Mouse (Mus musculus) CH12.LX (cell line): Measurements from ENCODE around the gene Timm44. TPM values are rescaled to one million over a fixed set of nuclear protein-coding genes. Genes with fewer than 3 reads are reported as not detected.

Experiments
- DNase-seq: peaks from one replicate; pipeline ENCODE4 v3.0.0-alpha.2; 2013; ENCODE audit errors: extremely low read depth
- H3K27ac ChIP-seq: 2 replicates; pipeline ENCODE4 v1.5.1; 2012; ENCODE audit warnings: low read depth, mild to moderate bottlenecking, control low read depth, moderate library complexity; ENCODE audit not compliant: insufficient read depth
- H3K27me3 ChIP-seq: replicated peaks from 2 replicates; pipeline ENCODE3; 2012; ENCODE audit warnings: inconsistent platforms
- H3K36me3 ChIP-seq, 2 experiments: replicated peaks in 1 of 2; 2 replicates each; pipeline versions ENCODE3 to v1.6.1; 2012; ENCODE audit warnings: inconsistent platforms in 1 of 2, low read length in 1 of 2, mild to moderate bottlenecking in 1 of 2, mixed read lengths in 1 of 2, moderate library complexity in 1 of 2; ENCODE audit not compliant: control insufficient read depth in 1 of 2, insufficient read depth in 1 of 2
- H3K4me1 ChIP-seq, 2 experiments: 2 replicates each; pipeline ENCODE4 v1.6.1; 2012; ENCODE audit warnings: inconsistent platforms in 1 of 2, moderate library complexity in 1 of 2; ENCODE audit not compliant: insufficient read depth in 2 of 2, control insufficient read depth in 1 of 2
- H3K4me2 ChIP-seq: 2 replicates; pipeline ENCODE4 v1.6.1; 2012; ENCODE audit warnings: low read depth, mild to moderate bottlenecking, control low read depth; ENCODE audit not compliant: poor library complexity, insufficient read depth, severe bottlenecking
- H3K4me3 ChIP-seq, 3 experiments: fragments of 150-350 bp in 1 of 3; sonication (generic) in 1 of 3; replicated peaks in 1 of 3; 2 replicates each; pipeline versions ENCODE3 to v1.5.1; 2011 to 2012; ENCODE audit warnings: low read depth in 2 of 3, low read length in 2 of 3, mild to moderate bottlenecking in 2 of 3, moderate library complexity in 2 of 3, control low read depth in 1 of 3, improper control_type of control experiment in 1 of 3, inconsistent platforms in 1 of 3, mixed read lengths in 1 of 3; ENCODE audit not compliant: poor library complexity in 1 of 3
- H3K79me2 ChIP-seq: replicated peaks from 2 replicates; pipeline ENCODE4 v1.6.1; 2012; ENCODE audit warnings: mild to moderate bottlenecking, moderate library complexity; ENCODE audit not compliant: control insufficient read depth, poor library complexity, insufficient read depth, severe bottlenecking; ENCODE audit errors: extremely low read depth
- H3K9ac ChIP-seq: 2 replicates; pipeline ENCODE4 v1.6.1; 2012; ENCODE audit warnings: low read depth, mild to moderate bottlenecking, control low read depth, moderate library complexity; ENCODE audit not compliant: insufficient read depth
- H3K9me3 ChIP-seq: replicated peaks from 2 replicates; pipeline ENCODE3; 2012; ENCODE audit warnings: low read length, inconsistent platforms, mixed read lengths
- BHLHE40 ChIP-seq: IDR thresholded peaks from 2 replicates; pipeline ENCODE4 v1.6.1; 2011; ENCODE audit warnings: mild to moderate bottlenecking, low read depth, low read length, improper control_type of control experiment
- CHD1 ChIP-seq: IDR thresholded peaks from 2 replicates; pipeline ENCODE4 v1.6.1; 2012; ENCODE audit warnings: low read depth, low read length, improper control_type of control experiment, inconsistent platforms
- ELF1 ChIP-seq: IDR thresholded peaks from 2 replicates; pipeline ENCODE4 v1.6.1; 2014; ENCODE audit warnings: low read depth, mild to moderate bottlenecking, inconsistent platforms, low read length, improper control_type of control experiment
- HCFC1 ChIP-seq: IDR thresholded peaks from 2 replicates; pipeline ENCODE4 v1.6.1; 2012; ENCODE audit warnings: low read depth, mild to moderate bottlenecking, inconsistent platforms, low read length, improper control_type of control experiment
- MAZ ChIP-seq: IDR thresholded peaks from 2 replicates; pipeline ENCODE4 v1.6.1; 2012; ENCODE audit warnings: low read depth, mild to moderate bottlenecking, inconsistent platforms, low read length, improper control_type of control experiment, moderate library complexity
- MEF2A ChIP-seq: IDR thresholded peaks from 2 replicates; pipeline ENCODE4 v1.6.1; 2014; ENCODE audit warnings: low read depth, mild to moderate bottlenecking, inconsistent platforms, low read length, improper control_type of control experiment, borderline replicate concordance
- MXI1 ChIP-seq: IDR thresholded peaks from 2 replicates; pipeline ENCODE4 v1.6.1; 2011; ENCODE audit warnings: mild to moderate bottlenecking, low read depth, low read length, improper control_type of control experiment
- MYC ChIP-seq: IDR thresholded peaks from 2 replicates; pipeline ENCODE4 v1.6.1; 2011; ENCODE audit warnings: low read depth, mild to moderate bottlenecking, improper control_type of control experiment, low read length
- NRF1 ChIP-seq: IDR thresholded peaks from 2 replicates; pipeline ENCODE4 v1.6.1; 2014; ENCODE audit warnings: low read depth, mild to moderate bottlenecking, inconsistent platforms, low read length, improper control_type of control experiment, moderate library complexity
- PAX5 ChIP-seq: IDR thresholded peaks from 2 replicates; pipeline ENCODE4 v1.6.1; 2012; ENCODE audit warnings: low read length, inconsistent platforms, mixed read lengths
- POLR2AphosphoS2 ChIP-seq: IDR thresholded peaks from 2 replicates; pipeline ENCODE4 v1.6.1; 2011; ENCODE audit warnings: low read depth, low read length, improper control_type of control experiment
- TBP ChIP-seq: conservative IDR thresholded peaks from 2 replicates; pipeline ENCODE4 v1.6.1; 2011; ENCODE audit warnings: low read depth, low read length, improper control_type of control experiment
- USF1 ChIP-seq: IDR thresholded peaks from 2 replicates; pipeline ENCODE4 v1.6.1; 2014; ENCODE audit warnings: low read depth, mild to moderate bottlenecking, inconsistent platforms, low read length, improper control_type of control experiment
- dilution Hi-C: fragments of 300-500 bp; cut with MboI; formaldehyde crosslinking; loops from 2 replicates; pipeline ENCODE4 v1.14.3; 2020; ENCODE audit warnings: low sequenced_read_pairs; ENCODE audit not compliant: extremely low pct_unique_long_range_greater_than_20kb, extremely low pct_ligation_motif_present
- in situ Hi-C: fragments of 300-500 bp; cut with MboI; formaldehyde crosslinking; loops from 3 replicates; pipeline ENCODE4 v1.14.3; 2019; ENCODE audit warnings: low sequenced_read_pairs, low pct_ligation_motif_present, low pct_unique_long_range_greater_than_20kb, mixed read lengths
- polyA plus RNA-seq: library from polyadenylated mRNA; unstranded; fragments of >175 nt; gene quantifications from 2 replicates; pipeline ENCODE4 v1.2.1, GENCODE M21; 2012; ENCODE audit warnings: low read depth; ENCODE audit not compliant: insufficient read length
- total RNA-seq, 2 experiments: library from RNA; depleted of rRNA; stranded (reverse); fragments of 300-350 nt in 1 of 2; fragments of >200 nt in 1 of 2; gene quantifications; 2 replicates each; pipeline ENCODE4 v1.2.3; 2012 to 2014

Timm44 gene
- total and polyA plus RNA-seq, 3 experiments, result 109 to 147 (median 143) TPM

DNA sequence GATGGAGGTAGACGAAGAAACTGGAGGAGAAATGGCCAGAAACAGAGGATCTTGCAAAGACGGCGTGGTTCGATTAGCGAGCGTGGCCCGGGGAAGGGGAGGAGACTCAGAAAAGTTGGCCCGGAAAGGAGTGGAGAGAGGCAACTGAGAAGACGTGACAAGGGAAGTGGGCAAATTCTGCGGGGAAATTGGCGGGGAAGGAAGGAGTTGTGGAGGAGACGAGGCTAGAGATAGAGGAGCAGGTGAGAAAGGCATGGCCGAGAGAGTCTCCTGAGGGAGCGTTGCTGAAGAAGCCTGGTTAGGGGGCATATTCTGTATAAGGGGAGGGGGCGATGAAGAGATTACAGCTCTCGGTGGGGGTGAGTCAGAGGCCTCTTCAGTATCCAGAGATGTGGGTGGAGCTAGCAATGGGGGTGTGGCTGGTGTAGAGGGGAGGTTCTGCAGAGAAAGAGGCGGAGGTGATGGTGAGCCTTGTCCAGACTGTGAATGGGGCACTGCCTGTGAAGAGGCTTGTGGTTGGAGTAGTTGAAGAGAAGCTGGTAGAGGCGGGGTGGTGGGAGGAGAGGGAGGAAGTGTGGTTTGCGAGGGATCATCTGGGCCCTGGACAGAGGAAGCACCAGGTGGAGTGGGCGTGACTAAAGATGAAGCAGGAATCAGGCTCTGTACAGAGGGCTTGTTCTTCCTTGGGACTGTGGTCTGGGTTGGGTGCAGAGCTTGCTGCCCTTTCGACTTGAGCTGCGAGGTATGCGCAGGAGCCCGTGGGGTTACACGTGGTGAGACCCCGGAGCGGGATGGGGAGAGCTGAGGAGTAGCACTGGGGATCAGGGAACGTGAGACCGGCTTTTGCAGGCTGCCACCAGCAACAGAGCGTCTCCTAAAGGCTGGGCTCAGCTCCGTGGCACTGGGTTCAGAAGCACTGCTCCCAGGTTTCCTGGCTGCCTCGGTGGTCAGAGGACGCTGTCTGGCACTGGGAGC, 61.4 kb downstream of the Timm44 start:
- Histone ChIP-seq H3K79me2 (no peaks in the 10 kb centered on the region), H3K9me3 (peaks cover 2% of the 10 kb centered on the region), H3K4me2 (peak overlapping the region; percentile 92), H3K27ac (no peak overlapping the region), H3K4me1 (peaks cover 7 to 19% of the 10 kb centered on the region in 2 experiments), H3K9ac (peak overlapping the region; percentile 28; the same call in 1 of the 2 replicates)
- peak; percentile 83 for DNase-seq
- TF ChIP-seq ELF1 (0 out of 2 replicates have a peak, but pooled peaks have one; percentile 34), MXI1 (peak; percentile 63; the same call in 1 of the 2 replicates), BHLHE40 (no peak), TBP (0 out of 2 replicates have a peak, but pooled peaks have one; percentile 19)
- TF ChIP-seq, all 38 proteins: peak for 3
- Histone ChIP-seq H3K27me3 (no peaks in the 10 kb centered on the region), H3K36me3 (peaks cover 0 to 2% of the 10 kb centered on the region in 2 experiments), H3K4me3 (peak overlapping the region; percentile 43 to 52 (median 50))
- in situ Hi-C loops, result no loop called here
- dilution Hi-C loops, result no loop called here

DNA sequence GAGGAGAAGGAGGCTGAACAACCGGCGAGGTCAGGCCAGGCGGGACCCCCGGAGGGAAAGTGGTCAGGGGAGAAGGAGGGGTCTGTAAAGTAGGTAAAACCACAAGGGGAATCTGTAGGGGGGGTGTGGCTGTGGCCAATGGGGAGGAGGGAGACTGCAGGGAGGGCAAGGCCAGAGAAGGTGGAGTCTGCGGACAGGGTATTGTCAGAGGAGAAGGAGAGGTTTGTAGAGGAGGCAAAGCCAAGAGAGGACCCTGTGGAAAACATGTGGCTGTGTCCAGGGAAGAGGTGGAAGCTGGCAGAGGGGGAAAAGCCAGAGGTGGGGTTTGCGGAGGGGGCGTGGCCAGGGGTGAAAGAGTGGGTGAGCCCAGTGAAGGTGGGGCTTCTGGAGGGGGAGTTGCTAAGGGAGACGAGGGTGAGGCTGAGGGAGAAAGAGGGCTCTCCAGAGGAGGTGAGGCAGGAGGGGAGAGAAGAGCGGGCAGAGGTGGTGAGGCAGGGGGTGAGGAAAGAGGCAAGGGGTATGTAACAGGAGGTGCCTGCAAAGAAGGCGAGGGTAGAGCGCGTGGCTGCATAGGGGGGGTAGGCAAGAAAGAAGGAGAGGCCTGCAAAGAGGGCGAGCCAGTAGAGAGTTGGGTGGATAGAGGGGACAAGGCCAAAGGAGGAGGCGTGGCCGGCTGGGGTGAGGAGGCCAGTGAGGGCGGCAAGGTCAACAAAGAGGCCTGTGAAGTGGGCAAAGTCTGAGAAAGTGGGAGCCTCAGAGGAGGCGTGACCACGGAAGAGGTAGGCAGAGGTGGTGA, 62.3 kb downstream of the Timm44 start:
- Histone ChIP-seq H3K4me2 (peak overlapping the region; percentile 92), H3K27ac (no peak overlapping the region), H3K79me2 (no peaks in the 10 kb centered on the region), H3K27me3 (no peaks in the 10 kb centered on the region), H3K4me1 (peaks cover 7 to 19% of the 10 kb centered on the region in 2 experiments), H3K9me3 (peaks cover 2% of the 10 kb centered on the region), H3K9ac (peak overlapping the region; percentile 28; the same call in 1 of the 2 replicates), H3K4me3 (peak overlapping the region; percentile 43 to 52 (median 50)), H3K36me3 (peaks cover 0 to 2% of the 10 kb centered on the region in 2 experiments)
- dilution Hi-C loops (no loop called here), in situ Hi-C loops (no loop called here)
- 0 out of 2 replicates have a peak, but pooled peaks have one; percentile 40 for TF ChIP-seq MYC
- no peak for TF ChIP-seq HCFC1
- TF ChIP-seq POLR2AphosphoS2, result no peak
- TF ChIP-seq CHD1, result no peak
- TF ChIP-seq NRF1, result no peak
- no peak for TF ChIP-seq MEF2A
- TF ChIP-seq MAZ, result 0 out of 2 replicates have a peak, but pooled peaks have one; percentile 15
- TF ChIP-seq USF1, result no peak
- no peak for TF ChIP-seq PAX5
- DNase-seq, result peak; percentile 21
